Mouse (Mus musculus): Measurements from ENCODE around the gene Icos. TPM values are rescaled to one million over a fixed set of nuclear protein-coding genes. Genes with fewer than 3 reads are reported as not detected.

The Icos gene
- polyA plus RNA-seq, 1 experiment from 2014 or later: 0.08 TPM

GRCm38 (mm10) chr1:61006229-61006628 is 28.5 kb downstream of the Icos start:
- no peak for ATAC-seq (ENCODE audit: low FRiP score)
- Histone ChIP-seq H3K27ac (no peak overlapping the region), H3K9ac (no peak overlapping the region), H3K36me3 (replicated peaks) (no peaks in the 10 kb centered on the region), H3K4me2 (no peak overlapping the region), H3K4me3 (replicated peaks) (no peak overlapping the region), H3K4me1 (peaks cover 4% of the 10 kb centered on the region; the same call in 1 of the 2 replicates), H3K27me3 (no peaks in the 10 kb centered on the region), H3K9me3 (no peaks in the 10 kb centered on the region)
- 100% methylated on average over 2 of the region's 2 CpGs for WGBS

GRCm38 (mm10) chr1:61007516-61007915 is 29.8 kb downstream of the Icos start:
- peaks cover 4% of the 10 kb centered on the region; the same call in 1 of the 2 replicates for H3K4me1 ChIP-seq
- no peaks in the 10 kb centered on the region for H3K9me3 ChIP-seq
- no peaks in the 10 kb centered on the region for H3K36me3 ChIP-seq (replicated peaks)
- no peaks in the 10 kb centered on the region for H3K27me3 ChIP-seq
- H3K27ac ChIP-seq: no peak overlapping the region
- H3K4me3 ChIP-seq (replicated peaks): no peak overlapping the region
- no peak overlapping the region for H3K9ac ChIP-seq
- H3K4me2 ChIP-seq: no peak overlapping the region
- no peak for ATAC-seq (ENCODE audit: low FRiP score)

- no peak overlapping the region for H3K4me3 ChIP-seq (replicated peaks)
- H3K4me2 ChIP-seq: no peak overlapping the region
- H3K27me3 ChIP-seq: no peaks in the 10 kb centered on the region
- no peaks in the 10 kb centered on the region for H3K9me3 ChIP-seq
- H3K9ac ChIP-seq: no peak overlapping the region
- H3K27ac ChIP-seq: no peak overlapping the region
- H3K4me1 ChIP-seq: no peaks in the 10 kb centered on the region
- no peak for ATAC-seq (ENCODE audit: low FRiP score)
- WGBS: 88% methylated on average over 1 of the region's 1 CpGs
- H3K36me3 ChIP-seq (replicated peaks): no peaks in the 10 kb centered on the region
These were observed 38.9 kb downstream of the Icos start for GRCm38 (mm10) chr1:61016578-61017118.

GRCm38 (mm10) chr1:61026712-61027111 is 49.0 kb downstream of the Icos start:
- WGBS: 82% methylated on average over 5 of the region's 5 CpGs
- ATAC-seq (ENCODE audit: low FRiP score): no peak
- Histone ChIP-seq H3K36me3 (replicated peaks) (no peaks in the 10 kb centered on the region), H3K27ac (no peak overlapping the region), H3K4me3 (replicated peaks) (no peak overlapping the region), H3K4me1 (no peaks in the 10 kb centered on the region), H3K27me3 (no peaks in the 10 kb centered on the region), H3K4me2 (no peak overlapping the region), H3K9me3 (no peaks in the 10 kb centered on the region), H3K9ac (no peak overlapping the region)

GRCm38 (mm10) chr1:61027519-61027918 is 49.8 kb downstream of the Icos start:
- Histone ChIP-seq H3K9ac (no peak overlapping the region), H3K27me3 (no peaks in the 10 kb centered on the region), H3K4me3 (replicated peaks) (no peak overlapping the region), H3K4me2 (no peak overlapping the region), H3K9me3 (no peaks in the 10 kb centered on the region), H3K27ac (no peak overlapping the region), H3K36me3 (replicated peaks) (no peaks in the 10 kb centered on the region), H3K4me1 (no peaks in the 10 kb centered on the region)
- no peak for ATAC-seq (ENCODE audit: low FRiP score)
- WGBS: 98% methylated on average over 3 of the region's 3 CpGs

- ATAC-seq (ENCODE audit: low FRiP score): no peak
- no peak overlapping the region for H3K27ac ChIP-seq
- WGBS: 54% methylated on average over 1 of the region's 1 CpGs
- H3K9me3 ChIP-seq: no peaks in the 10 kb centered on the region
- no peak overlapping the region for H3K4me2 ChIP-seq
- H3K36me3 ChIP-seq (replicated peaks): no peaks in the 10 kb centered on the region
- no peak overlapping the region for H3K4me3 ChIP-seq (replicated peaks)
- H3K27me3 ChIP-seq: no peaks in the 10 kb centered on the region
- H3K4me1 ChIP-seq: no peaks in the 10 kb centered on the region
- no peak overlapping the region for H3K9ac ChIP-seq
These were observed 52.2 kb downstream of the Icos start for GRCm38 (mm10) chr1:61029919-61030318.

- no peak overlapping the region for H3K27ac ChIP-seq
- no peaks in the 10 kb centered on the region for H3K9me3 ChIP-seq
- no peak for ATAC-seq (ENCODE audit: low FRiP score)
- no peak overlapping the region for H3K4me3 ChIP-seq (replicated peaks)
- H3K9ac ChIP-seq: no peak overlapping the region
- H3K36me3 ChIP-seq (replicated peaks): no peaks in the 10 kb centered on the region
- H3K27me3 ChIP-seq: no peaks in the 10 kb centered on the region
- H3K4me1 ChIP-seq: no peaks in the 10 kb centered on the region
- no peak overlapping the region for H3K4me2 ChIP-seq
These were observed 52.8 kb downstream of the Icos start for GRCm38 (mm10) chr1:61030532-61030931.

GRCm38 (mm10) chr1:61035270-61035669 is 57.5 kb downstream of the Icos start:
- Histone ChIP-seq H3K4me2 (no peak overlapping the region), H3K9ac (no peak overlapping the region), H3K27me3 (no peaks in the 10 kb centered on the region), H3K36me3 (replicated peaks) (no peaks in the 10 kb centered on the region), H3K4me1 (no peaks in the 10 kb centered on the region), H3K9me3 (no peaks in the 10 kb centered on the region), H3K27ac (no peak overlapping the region), H3K4me3 (replicated peaks) (no peak overlapping the region)
- no peak for ATAC-seq (ENCODE audit: low FRiP score)
- 78% methylated on average over 1 of the region's 1 CpGs for WGBS

- 70% methylated on average over 4 of the region's 4 CpGs for WGBS
- Histone ChIP-seq H3K4me3 (replicated peaks) (no peak overlapping the region), H3K9me3 (no peaks in the 10 kb centered on the region), H3K27ac (no peak overlapping the region), H3K4me1 (no peaks in the 10 kb centered on the region), H3K4me2 (no peak overlapping the region), H3K27me3 (no peaks in the 10 kb centered on the region), H3K9ac (no peak overlapping the region), H3K36me3 (replicated peaks) (no peaks in the 10 kb centered on the region)
- no peak for ATAC-seq (ENCODE audit: low FRiP score)
These were observed 60.5 kb downstream of the Icos start for GRCm38 (mm10) chr1:61038223-61038622.

- Histone ChIP-seq H3K4me1 (no peaks in the 10 kb centered on the region), H3K27me3 (no peaks in the 10 kb centered on the region), H3K36me3 (replicated peaks) (no peaks in the 10 kb centered on the region), H3K4me3 (replicated peaks) (no peak overlapping the region), H3K4me2 (no peak overlapping the region), H3K9ac (no peak overlapping the region), H3K9me3 (no peaks in the 10 kb centered on the region), H3K27ac (no peak overlapping the region)
- no peak for ATAC-seq (ENCODE audit: low FRiP score)
- WGBS: 91% methylated on average over 4 of the region's 4 CpGs
These were observed 61.6 kb downstream of the Icos start for GRCm38 (mm10) chr1:61039310-61039709.

GRCm38 (mm10) chr1:61040401-61040800 is 62.7 kb downstream of the Icos start:
- no peak overlapping the region for H3K4me2 ChIP-seq
- ATAC-seq (ENCODE audit: low FRiP score): no peak
- H3K9ac ChIP-seq: no peak overlapping the region
- WGBS: 85% methylated on average over 4 of the region's 4 CpGs
- no peaks in the 10 kb centered on the region for H3K4me1 ChIP-seq
- H3K27ac ChIP-seq: no peak overlapping the region
- H3K9me3 ChIP-seq: no peaks in the 10 kb centered on the region
- no peak overlapping the region for H3K4me3 ChIP-seq (replicated peaks)
- no peaks in the 10 kb centered on the region for H3K36me3 ChIP-seq (replicated peaks)
- H3K27me3 ChIP-seq: no peaks in the 10 kb centered on the region

GRCm38 (mm10) chr1:61042842-61043241 is 65.1 kb downstream of the Icos start:
- WGBS: 89% methylated on average over 2 of the region's 2 CpGs
- Histone ChIP-seq H3K4me2 (no peak overlapping the region), H3K9ac (no peak overlapping the region), H3K4me3 (replicated peaks) (no peak overlapping the region), H3K36me3 (replicated peaks) (no peaks in the 10 kb centered on the region), H3K9me3 (no peaks in the 10 kb centered on the region), H3K27me3 (no peaks in the 10 kb centered on the region), H3K4me1 (no peaks in the 10 kb centered on the region), H3K27ac (no peak overlapping the region)
- ATAC-seq (ENCODE audit: low FRiP score): no peak

- ATAC-seq (ENCODE audit: low FRiP score): no peak
- 89% methylated on average over 3 of the region's 3 CpGs for WGBS
- Histone ChIP-seq H3K4me1 (no peaks in the 10 kb centered on the region), H3K9me3 (no peaks in the 10 kb centered on the region), H3K4me2 (no peak overlapping the region), H3K27ac (no peak overlapping the region), H3K9ac (no peak overlapping the region), H3K4me3 (replicated peaks) (no peak overlapping the region), H3K36me3 (replicated peaks) (no peaks in the 10 kb centered on the region), H3K27me3 (no peaks in the 10 kb centered on the region)
These were observed 68.5 kb downstream of the Icos start for GRCm38 (mm10) chr1:61046055-61046705.
